Mouse (Mus musculus) midbrain, embryonic 15.5 days (tissue): Measurements from ENCODE around the gene Aanat. TPM values are rescaled to one million over a fixed set of nuclear protein-coding genes. Genes with fewer than 3 reads are reported as not detected.
A peak's percentile ranks its signal among the peaks of the same experiment; 100 is the strongest.

Experiments
- ATAC-seq: fragments of 200-750 bp; cut with Nextera tagmentation; replicated peaks from 2 replicates; pipeline ENCODE4 v1.8.0; 2017; ENCODE audit warnings: moderate TSS enrichment
- H3K27ac ChIP-seq: fragments of 300-500 bp; sonication (generic); 2 replicates; pipeline ENCODE4 v1.5.1; 2015; ENCODE audit warnings: mild to moderate bottlenecking, inconsistent platforms
- H3K27me3 ChIP-seq: fragments of 300-500 bp; sonication (generic); replicated peaks from 2 replicates; pipeline ENCODE4 v1.6.1; 2015; ENCODE audit warnings: inconsistent platforms
- H3K36me3 ChIP-seq: fragments of 300-500 bp; sonication (generic); replicated peaks from 2 replicates; pipeline ENCODE4 v1.6.1; 2015; ENCODE audit warnings: inconsistent platforms
- H3K4me1 ChIP-seq: fragments of 300-500 bp; sonication (generic); 2 replicates; pipeline ENCODE4 v1.6.1; 2015; ENCODE audit warnings: inconsistent platforms
- H3K4me2 ChIP-seq: fragments of 300-500 bp; sonication (generic); 2 replicates; pipeline ENCODE4 v1.6.1; 2015; ENCODE audit warnings: inconsistent platforms, mild to moderate bottlenecking, moderate library complexity
- H3K4me3 ChIP-seq: fragments of 300-500 bp; sonication (generic); 2 replicates; pipeline ENCODE4 v1.5.1; 2015; ENCODE audit warnings: mild to moderate bottlenecking, inconsistent platforms
- H3K9ac ChIP-seq: fragments of 300-500 bp; sonication (generic); 2 replicates; pipeline ENCODE4 v1.6.1; 2015; ENCODE audit warnings: mild to moderate bottlenecking, inconsistent platforms
- H3K9me3 ChIP-seq: fragments of 300-500 bp; sonication (generic); 2 replicates; pipeline ENCODE4 v1.6.1; 2016; ENCODE audit warnings: inconsistent platforms
- WGBS: fragments of 180-500 bp; shearing (Covaris S2); methylation state at CpG from one replicate; pipeline ENCODE4 v1.1.7; 2015; ENCODE audit warnings: mixed read lengths; 5-methylcytosine and 5-hydroxymethylcytosine counted together
- polyA plus RNA-seq: library from polyadenylated mRNA; unstranded; fragments of >200 nt; fragmentation: Nextera tagmentation; extraction: Ambion mirVana; gene quantifications from 2 replicates; pipeline ENCODE4 v1.2.1, GENCODE M21; 2015

Aanat gene
- polyA plus RNA-seq, 1 experiment from 2014 or later: 0.45 TPM

DNA sequence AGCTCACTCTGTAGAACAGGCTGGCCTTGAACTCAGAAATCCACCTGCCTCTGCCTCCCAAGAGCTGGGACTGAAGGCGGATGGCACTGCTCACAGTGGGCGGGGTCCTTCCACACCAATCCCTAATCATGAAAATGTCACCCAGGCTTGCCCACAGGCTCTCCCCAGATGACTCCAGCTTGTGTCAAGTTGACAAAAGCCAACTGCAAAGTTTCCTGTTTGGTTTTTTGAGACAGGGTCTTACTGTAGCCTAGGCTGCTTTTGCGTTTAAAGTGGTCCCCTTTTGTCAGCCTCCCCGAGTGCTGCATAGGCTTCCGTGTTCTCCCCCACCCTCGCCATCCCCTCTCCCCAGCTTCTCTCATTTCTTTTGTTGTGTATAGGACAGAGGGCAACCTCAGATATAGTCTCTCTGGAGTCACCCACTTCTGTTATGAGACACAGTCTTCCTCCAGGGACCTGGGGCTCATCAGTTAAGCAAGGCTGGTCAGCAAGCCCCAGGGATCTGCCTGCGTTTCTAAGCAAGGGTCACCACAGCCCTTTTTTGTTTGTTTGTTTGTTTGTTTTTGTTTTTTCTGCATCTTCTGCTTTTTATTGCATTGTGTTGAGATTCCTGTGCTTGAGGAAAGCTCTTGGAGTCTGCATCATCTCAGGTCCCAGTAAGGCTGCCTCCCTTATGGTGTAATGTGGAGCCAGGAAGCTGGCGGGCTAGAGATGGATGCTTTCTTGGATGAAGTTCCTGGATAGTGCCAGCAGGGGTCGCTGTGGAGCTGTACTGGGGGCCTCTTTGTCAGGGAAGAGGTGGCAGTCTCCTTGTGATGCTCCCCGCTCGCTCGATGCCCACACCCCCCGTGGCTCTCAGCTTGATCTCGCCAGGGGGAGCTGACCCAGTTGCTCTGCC is 56.7 kb downstream of the Aanat start:
- H3K27ac ChIP-seq: peak overlapping the region; percentile 45; the same call in 1 of the 2 replicates
- no peaks in the 10 kb centered on the region for H3K9me3 ChIP-seq
- no peak overlapping the region for H3K4me3 ChIP-seq
- peak; percentile 69 for ATAC-seq
- H3K4me2 ChIP-seq: peak overlapping the region; percentile 46
- no peaks in the 10 kb centered on the region for H3K36me3 ChIP-seq
- no peaks in the 10 kb centered on the region for H3K27me3 ChIP-seq
- 38% methylated on average over 14 of the region's 14 CpGs for WGBS
- H3K4me1 ChIP-seq: peaks cover 17% of the 10 kb centered on the region
- 0 out of 2 replicates have a peak overlapping the region, but pooled peaks have one; percentile 33 for H3K9ac ChIP-seq

DNA sequence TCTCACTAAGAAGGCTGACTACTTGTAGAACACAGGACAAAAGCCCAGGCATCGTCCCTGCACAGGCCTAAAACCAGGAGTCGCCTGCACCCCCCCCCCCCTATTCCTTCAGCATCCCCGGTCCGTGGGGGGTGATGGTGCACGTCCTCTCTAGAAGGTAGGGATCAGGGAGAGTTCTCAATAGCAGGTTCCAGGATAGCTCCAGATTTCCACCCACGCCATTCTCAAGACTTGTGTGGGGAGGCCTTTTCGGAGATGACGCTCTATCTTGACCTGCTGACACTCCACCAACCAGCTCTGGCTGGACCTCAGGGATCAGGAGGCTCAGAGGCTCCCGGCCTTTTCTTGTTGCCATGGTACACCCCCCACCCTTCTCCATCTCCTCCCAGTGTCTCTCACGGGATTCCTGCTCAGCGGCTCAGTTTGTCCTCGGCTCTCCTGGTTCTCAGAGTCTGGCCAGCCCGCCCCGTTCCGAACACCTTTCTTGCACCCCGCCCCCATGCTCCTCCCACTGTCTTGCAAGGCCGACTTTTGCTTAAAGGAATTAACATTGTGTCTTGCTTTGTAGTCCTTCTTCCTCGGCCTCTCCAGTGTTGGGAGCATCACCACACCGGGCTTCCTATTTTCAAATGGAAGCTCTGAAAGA is 57.5 kb downstream of the Aanat start:
- WGBS: 3% methylated on average over 19 of the region's 19 CpGs
- peak; percentile 57 for ATAC-seq
- H3K4me2 ChIP-seq: peak overlapping the region; percentile 46
- H3K4me1 ChIP-seq: peaks cover 17% of the 10 kb centered on the region
- H3K36me3 ChIP-seq: no peaks in the 10 kb centered on the region
- H3K4me3 ChIP-seq: no peak overlapping the region
- H3K9me3 ChIP-seq: no peaks in the 10 kb centered on the region
- no peaks in the 10 kb centered on the region for H3K27me3 ChIP-seq
- H3K27ac ChIP-seq: peak overlapping the region; percentile 45
- 0 out of 2 replicates have a peak overlapping the region, but pooled peaks have one; percentile 33 for H3K9ac ChIP-seq

DNA sequence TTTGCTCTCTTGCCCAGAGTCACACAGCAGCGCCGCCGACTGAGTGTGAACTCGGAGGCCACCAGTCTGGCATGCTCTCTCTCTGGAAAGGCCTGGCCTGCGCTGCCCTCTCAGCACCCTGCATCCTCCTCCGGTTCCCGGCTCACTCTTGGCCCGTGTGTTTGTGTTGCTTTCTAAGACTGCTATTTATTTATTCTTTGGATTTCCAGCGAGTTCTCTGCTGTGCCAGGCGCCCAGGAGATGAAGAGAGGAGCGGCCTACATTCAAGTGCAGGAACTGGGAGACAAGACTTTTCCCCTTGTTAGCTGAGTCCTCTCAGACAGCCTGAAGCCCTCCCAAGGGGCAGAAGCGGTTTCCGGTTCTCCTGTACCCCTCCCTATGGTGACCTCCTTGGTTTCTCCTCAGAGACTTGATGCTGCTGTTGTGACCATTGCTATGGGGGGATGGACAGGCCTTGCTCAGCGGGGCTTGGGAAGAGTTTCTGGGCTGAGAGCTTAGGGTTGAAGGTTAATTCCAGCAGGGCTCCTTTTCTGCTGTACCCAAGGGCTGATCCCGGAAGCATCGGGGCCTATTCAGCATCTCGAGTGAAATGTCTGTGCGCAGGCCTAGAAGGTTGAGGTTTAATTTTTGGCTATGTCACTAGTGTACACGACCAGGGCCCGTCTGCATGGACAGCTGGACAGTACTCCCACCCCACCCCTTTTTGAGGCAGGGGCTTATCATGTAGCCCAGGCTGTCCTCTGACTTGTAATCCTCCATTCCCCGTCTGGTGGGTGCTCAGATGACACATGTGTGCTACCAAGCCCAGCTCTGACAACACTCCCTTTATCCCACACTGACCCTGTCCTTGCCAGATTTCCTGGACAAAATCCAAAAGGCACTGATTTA is 58.2 kb downstream of the Aanat start:
- WGBS: 44% methylated on average over 21 of the region's 21 CpGs
- peak overlapping the region; percentile 45 for H3K27ac ChIP-seq
- H3K4me3 ChIP-seq: no peak overlapping the region

DNA sequence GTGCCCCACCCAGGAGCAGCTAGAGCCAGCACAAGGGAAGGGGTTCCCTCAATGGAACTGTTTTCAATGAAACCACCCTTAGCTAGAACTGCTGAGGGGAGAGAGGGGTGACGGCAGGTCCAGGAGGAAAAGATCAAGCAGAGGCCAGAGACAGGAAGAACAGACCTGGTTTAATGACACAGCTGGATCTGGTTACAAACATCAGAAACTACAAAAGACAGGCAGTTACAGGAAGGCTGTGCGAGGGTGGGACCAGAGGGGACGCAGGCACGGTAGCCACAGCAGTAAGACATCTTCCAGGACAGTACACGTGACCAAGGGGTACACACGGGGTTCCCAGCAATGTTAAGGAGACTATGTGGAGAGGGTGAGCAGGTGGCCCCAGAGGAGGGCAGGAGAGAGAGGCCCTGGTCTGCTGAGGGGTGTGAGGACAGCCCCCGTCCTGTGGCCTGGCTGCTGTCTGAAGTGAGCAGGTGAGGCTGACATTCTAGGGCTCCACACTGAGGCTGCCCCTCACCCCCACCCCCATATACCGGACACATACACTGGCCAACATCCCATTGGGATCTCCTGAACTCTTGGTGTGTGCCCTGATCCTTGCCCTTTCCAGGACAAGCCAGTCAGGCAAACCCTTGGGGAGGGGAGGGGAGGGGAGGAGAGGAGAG is 59.3 kb downstream of the Aanat start:
- Histone ChIP-seq H3K27me3 (no peaks in the 10 kb centered on the region), H3K4me3 (no peak overlapping the region), H3K27ac (no peak overlapping the region), H3K4me1 (peaks cover 17% of the 10 kb centered on the region), H3K36me3 (no peaks in the 10 kb centered on the region), H3K9me3 (no peaks in the 10 kb centered on the region), H3K4me2 (no peak overlapping the region), H3K9ac (no peak overlapping the region)
- no peak for ATAC-seq
- WGBS: 80% methylated on average over 8 of the region's 8 CpGs

More for the DNA sequence above, 58.2 kb downstream of the Aanat start:
- Histone ChIP-seq H3K9me3 (no peaks in the 10 kb centered on the region), H3K36me3 (no peaks in the 10 kb centered on the region), H3K9ac (no peak overlapping the region), H3K27me3 (no peaks in the 10 kb centered on the region), H3K4me1 (peaks cover 17% of the 10 kb centered on the region), H3K4me2 (peak overlapping the region; percentile 46)
- peak; percentile 24 for ATAC-seq

DNA sequence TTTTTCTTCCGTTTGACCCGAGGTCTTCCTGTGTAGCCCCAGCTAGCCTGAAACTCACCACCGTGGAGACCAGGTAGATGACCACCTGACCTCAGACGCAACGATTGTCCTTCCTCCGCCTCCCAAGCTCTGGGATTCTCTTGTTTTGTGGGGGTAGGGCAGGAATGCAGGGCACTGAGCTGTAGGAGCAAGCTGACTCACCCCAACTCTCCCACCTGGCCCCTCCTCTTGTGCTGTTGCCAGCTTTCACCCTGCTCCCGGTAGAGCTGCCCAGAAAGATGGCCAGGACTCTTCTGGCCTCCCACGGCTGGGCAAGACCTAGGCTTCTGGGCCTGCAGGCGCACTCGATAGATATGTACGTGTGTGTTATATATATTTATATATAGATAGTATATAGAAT is 59.9 kb downstream of the Aanat start:
- 75% methylated on average over 11 of the region's 11 CpGs for WGBS

DNA sequence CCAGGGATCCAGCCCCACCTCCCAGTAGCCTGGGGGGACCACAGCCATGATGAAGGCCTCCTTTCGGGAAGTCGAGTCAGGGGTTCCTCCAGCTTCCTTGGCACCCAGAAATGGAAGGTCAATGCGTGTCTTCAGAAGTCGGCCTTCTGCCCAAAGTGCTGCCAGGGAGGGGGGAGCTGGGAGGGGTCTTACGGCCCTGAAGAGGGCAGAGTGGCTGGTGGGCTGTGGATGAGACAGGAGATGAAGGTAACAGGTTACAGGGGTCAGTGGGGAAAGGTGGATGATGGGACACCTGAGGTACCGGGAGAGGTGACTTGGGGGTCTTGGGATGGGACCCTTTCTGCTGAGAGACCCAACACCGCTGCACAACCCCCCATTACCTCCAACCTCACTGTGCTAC is 60.5 kb downstream of the Aanat start:
- Histone ChIP-seq H3K4me2 (no peak overlapping the region), H3K4me1 (peaks cover 17% of the 10 kb centered on the region), H3K9me3 (no peaks in the 10 kb centered on the region), H3K36me3 (no peaks in the 10 kb centered on the region), H3K9ac (no peak overlapping the region), H3K27me3 (no peaks in the 10 kb centered on the region), H3K27ac (no peak overlapping the region), H3K4me3 (no peak overlapping the region)
- 90% methylated on average over 7 of the region's 7 CpGs for WGBS
- no peak for ATAC-seq

More for the DNA sequence above, 59.9 kb downstream of the Aanat start:
- Histone ChIP-seq H3K4me3 (no peak overlapping the region), H3K4me2 (no peak overlapping the region), H3K4me1 (peaks cover 17% of the 10 kb centered on the region), H3K27me3 (no peaks in the 10 kb centered on the region), H3K27ac (no peak overlapping the region), H3K9me3 (no peaks in the 10 kb centered on the region), H3K9ac (no peak overlapping the region), H3K36me3 (no peaks in the 10 kb centered on the region)
- ATAC-seq: no peak

Other genes with a start within 250 kb of the Aanat start
- gene Rnf157, start 173.4 kb upstream of the Aanat start, polyA plus RNA-seq: 66.1 and 68.0 TPM in 2 replicates
- gene Ubald2, start 152.3 kb upstream of the Aanat start, polyA plus RNA-seq: 40.9 and 44.2 TPM in 2 replicates
- not detected in 2 replicates for gene Qrich2, start 120.2 kb upstream of the Aanat start, polyA plus RNA-seq
- gene Prpsap1, start 92.2 kb upstream of the Aanat start, polyA plus RNA-seq: 199 and 200 TPM in 2 replicates
- gene Sphk1, start 55.5 kb upstream of the Aanat start, polyA plus RNA-seq: 5.3 and 7.3 TPM in 2 replicates
- gene Ube2o, start 5.0 kb upstream of the Aanat start, polyA plus RNA-seq: 31.4 and 36.6 TPM in 2 replicates
- 0.83 TPM in 2 replicates for gene Rhbdf2, start 40.6 kb downstream of the Aanat start, polyA plus RNA-seq
- 1.5 and 3.0 TPM in 2 replicates for gene Prcd, start 67.1 kb downstream of the Aanat start, polyA plus RNA-seq
- 23.3 and 24.4 TPM in 2 replicates for gene Cygb, start 67.9 kb downstream of the Aanat start, polyA plus RNA-seq
- not detected in 2 replicates for gene St6galnac1, start 189.1 kb downstream of the Aanat start, polyA plus RNA-seq
- gene Mxra7, start 241.6 kb downstream of the Aanat start, polyA plus RNA-seq: 25.1 and 26.9 TPM in 2 replicates